Mouse (Mus musculus): ENCODE data around the gene Tmem128.

Tmem128 gene

DNA sequence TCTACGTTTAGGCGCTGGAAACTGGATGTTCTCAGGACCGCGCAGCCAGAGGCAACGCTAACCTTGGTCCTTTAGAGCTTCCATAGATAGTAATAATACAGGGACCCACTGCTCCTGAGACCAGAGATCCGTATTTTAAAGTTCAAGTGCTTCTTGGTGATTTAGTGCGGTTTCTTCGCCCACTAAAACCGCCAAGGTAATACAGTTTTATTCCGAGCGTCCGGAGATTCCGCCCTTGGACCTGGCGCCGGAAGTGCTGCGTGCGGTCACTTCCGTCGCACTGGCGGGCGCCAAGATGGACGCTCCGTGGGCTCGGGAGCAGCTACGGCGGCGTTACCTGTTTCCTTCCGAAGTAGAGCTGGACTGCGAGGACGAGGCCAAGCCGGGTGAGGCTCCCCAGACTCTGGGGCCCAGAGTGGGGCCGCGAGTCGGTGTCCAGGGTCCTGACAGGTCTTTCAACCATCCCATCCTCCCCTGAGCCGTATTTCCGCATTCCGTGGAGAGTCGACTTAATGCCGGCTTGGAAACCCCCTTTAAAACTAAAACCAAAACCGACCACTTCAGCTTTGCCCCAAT, at the start of gene Tmem128:
Gene Tmem128 (plus strand): TSS at position 79 of the 576 bp plus-strand sequence.
- peak; percentile 72 to 74 for DNase-seq (ENCODE audit: low spot score in 2 of 2)

DNA sequence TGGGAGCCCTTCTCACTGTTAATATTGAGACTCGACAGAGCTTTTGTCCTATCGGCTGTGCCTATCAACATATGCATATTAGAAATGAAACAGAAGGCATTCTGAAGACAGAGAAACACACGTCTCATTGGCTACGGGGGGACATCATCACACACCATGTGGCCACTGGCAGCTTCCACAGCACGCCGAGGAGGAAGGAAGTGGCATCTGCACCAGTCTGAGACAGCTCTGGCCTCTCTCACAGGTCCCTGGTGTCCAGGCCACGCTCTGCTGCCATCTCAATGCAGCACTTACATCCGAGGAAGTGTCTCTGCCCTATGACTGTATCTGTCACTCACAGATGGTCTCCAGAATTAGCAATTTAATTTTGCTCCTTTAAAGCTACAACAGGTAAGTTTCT, 48.3 kb upstream of the Tmem128 start:
- no peak for DNase-seq (ENCODE audit: low spot score in 2 of 2)

DNA sequence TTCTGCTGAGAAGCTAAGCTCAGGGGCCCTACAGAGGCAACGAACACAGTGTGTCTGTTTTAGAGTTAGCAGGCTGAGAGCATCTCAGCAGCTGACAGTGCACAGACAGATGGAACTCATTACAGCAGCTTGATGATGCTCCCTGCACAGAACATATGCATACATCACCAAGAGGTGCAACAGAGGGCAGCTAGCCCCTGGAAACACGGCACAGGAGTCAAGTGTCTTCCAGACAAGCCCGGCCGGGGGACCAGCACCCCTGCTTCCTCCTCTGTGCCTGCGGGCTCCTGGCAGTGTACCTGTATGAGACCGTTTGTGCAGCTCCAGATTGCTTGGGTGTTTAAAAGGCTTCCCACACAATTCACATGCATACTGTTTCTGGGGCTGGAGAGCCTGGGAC, 47.0 kb upstream of the Tmem128 start:
- no peak for DNase-seq (ENCODE audit: low spot score in 2 of 2)

DNA sequence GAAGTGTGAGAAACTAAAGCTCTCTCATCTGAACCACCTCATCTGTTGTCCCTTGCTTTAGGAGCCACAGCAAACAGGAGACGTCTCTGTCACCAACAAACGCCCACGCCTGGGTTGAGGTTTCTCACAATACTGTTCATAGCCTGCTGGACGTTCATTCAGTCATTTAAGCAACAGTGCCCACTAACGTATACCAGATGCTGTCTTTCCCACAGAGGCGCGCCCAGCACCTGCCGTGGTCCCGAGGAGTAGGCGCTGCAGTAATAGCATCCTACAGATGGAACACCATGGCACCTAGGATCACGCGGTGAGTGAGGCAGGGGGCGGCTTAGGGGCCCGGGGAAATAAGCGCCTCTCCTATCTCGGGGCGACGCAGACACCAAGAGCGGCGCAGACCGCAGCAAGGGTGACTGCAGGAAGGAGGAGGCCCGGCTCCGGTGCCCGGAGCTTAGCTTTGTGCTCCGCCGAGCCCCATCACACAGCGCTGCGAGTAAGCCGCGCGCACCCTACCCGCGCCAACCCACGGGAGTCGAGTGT, 40.1 kb upstream of the Tmem128 start:
- DNase-seq (ENCODE audit: low spot score in 2 of 2): peak; percentile 52 to 68

DNA sequence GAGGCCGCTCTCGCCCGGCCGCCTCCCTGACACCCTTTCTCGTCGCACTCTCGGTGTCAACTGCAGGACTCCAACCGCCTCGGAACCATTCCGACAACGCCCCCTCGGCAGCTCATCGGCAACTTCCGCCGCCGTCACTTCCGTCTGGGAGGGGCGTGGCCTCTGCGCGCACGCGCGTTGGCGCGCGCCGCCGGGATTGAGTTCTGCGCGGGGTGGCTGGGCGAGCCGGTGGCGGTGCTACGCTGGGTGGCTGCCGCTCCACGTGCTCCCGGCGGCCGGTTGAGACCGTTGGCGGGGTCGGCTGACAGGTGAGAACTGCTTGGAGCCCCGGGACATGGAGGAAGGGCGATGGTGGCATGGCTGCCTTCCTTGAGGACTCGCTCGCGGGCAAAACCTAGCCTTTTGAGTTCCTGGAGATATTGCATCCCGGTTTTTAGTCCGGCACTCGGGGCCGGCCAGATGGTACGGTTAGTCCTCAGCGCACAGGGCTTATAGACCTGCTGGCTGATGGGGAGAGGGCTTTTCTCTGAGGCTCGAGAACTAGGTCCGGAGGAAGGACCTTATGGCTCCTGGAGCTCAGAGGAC, 39.6 kb upstream of the Tmem128 start, which contains the start of the genes Zbtb49 and Lyar:
Gene Zbtb49 (minus strand): TSS at position 130 of the 585 bp plus-strand sequence.
Gene Lyar (plus strand): TSS at position 143 of the 585 bp plus-strand sequence.
- DNase-seq (ENCODE audit: low spot score in 2 of 2): peak; percentile 95 to 96

DNA sequence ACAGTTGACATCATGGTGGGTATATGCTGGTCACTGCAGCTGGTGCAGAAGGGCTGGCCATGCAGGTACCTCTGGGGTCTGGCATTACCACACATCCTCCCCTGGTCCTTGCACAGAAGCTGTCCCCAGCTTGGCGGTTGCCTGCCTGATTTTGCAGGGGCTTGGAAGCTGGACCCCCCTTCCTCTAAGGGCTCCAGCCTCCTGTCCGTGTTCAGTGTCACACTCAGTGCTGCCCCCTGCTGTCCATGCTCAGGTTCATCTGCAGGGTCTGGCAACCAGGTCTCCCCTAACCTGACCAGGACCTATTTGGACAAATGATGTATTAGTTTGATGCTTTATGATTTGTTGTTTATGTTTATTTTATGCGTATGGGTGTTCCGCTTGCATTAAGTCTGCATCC, 24.6 kb upstream of the Tmem128 start:
- DNase-seq (ENCODE audit: low spot score in 2 of 2): no peak

DNA sequence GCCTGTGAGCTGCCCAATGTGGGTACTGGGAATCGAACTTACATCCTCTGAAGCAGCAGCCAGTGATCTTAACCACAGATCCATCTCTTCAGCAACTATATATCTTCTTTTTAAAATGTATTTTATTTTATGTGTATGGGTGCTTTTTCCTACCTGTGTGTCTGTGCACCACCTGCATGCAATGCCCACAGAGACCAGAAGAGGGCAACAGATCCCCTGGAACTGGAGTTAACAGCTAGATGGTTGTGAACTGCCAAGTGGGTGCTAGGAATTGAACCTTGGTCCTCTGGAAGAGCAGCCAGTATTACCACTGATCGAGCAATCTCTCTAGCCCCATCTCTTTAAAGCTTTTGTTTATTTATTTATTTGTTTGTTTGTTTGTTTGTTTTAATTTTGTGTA, 23.4 kb upstream of the Tmem128 start:
- no peak for DNase-seq (ENCODE audit: low spot score in 2 of 2)

DNA sequence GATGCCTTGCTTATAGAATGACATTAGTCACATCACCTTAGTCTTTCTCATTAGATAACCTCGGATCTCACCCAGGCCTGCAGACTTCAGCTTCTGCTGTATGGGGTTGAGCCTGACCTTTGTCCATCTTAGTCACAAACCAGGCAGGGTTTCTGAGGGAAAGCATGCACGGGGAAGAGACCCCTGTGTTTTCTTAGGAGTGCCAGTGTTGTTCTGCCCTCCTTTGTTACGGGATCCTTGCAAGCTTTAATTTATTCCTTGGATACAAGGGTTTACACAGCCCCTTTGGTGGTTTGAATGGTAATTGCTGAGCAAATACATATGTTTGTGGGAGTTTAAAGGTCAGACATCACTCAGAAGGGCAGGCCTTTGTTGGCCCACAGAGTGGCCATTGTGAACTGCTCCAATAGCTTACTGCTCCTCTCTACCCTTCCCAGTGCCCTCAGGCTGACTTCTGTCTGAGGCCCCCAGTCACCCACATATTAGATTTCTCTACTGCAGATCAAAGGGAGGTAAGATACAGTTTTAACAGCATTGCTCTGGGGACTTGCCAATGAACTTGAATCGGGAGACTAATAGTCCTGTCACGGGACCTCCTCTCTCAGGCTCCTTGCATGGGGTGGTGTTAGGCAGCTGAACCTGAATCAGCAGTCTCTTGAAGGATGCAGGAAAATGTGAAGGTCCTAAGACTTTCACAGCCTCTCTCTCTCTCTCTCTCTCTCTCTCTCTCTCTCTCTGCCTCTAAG, 19.1 kb upstream of the Tmem128 start:
- no peak for DNase-seq (ENCODE audit: low spot score in 2 of 2)

DNA sequence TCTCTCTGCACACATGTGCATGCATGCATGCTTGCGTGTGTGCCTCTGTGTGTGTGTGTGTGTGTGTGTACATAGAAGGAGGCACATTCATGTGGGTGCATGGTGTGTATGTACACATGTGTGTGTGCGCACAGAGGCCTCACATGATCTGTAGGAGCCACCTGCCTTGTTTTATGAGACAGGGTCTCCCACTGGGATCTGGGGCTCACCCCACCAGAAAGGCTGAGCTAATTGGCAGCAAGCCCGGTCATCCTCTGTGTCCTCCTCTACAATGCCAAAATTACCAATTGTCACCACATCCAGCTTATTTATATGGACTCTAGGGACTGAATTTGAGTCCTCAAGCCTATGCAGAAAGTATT, 18.5 kb upstream of the Tmem128 start:
- no peak for DNase-seq (ENCODE audit: low spot score in 2 of 2)

DNA sequence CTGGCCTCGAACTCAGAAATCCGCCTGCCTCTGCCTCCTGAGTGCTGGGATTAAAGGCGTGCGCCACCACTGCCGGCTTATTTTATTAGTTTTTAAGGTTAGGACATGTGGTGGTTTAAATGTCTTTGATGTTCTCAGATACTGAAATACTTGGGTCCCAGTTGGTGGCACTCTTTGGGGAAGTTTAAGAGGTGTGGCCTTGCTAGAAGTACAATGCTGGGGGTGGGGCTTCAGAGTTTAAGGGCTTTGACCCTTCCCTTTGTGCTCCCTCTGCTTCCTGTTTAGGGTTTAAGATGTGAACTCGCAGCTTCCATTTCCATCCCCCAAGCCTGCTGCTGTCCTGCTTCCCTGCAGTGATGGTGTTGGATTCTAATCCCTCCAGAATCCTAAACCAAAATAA, 18.0 kb upstream of the Tmem128 start:
- no peak for DNase-seq (ENCODE audit: low spot score in 2 of 2)

DNA sequence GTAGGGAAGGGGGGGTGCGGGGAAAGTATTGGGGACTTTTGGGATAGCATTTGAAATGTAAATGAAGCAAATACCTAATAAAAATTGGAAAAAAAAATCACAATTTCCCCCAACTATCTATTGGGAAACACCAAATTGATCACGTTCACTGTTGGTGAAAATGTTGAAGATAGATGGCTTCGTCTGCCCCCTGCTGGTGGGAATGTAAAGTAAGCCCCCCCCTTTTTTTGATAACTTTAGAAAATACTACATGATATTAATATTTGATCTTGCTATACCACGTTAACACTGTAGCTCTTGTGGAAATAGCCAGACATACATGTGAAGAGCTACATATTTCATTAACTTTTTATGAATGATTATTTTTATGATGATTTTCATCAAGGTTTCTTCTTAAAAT, 4.8 kb upstream of the Tmem128 start:
- DNase-seq (ENCODE audit: low spot score in 2 of 2): no peak

DNA sequence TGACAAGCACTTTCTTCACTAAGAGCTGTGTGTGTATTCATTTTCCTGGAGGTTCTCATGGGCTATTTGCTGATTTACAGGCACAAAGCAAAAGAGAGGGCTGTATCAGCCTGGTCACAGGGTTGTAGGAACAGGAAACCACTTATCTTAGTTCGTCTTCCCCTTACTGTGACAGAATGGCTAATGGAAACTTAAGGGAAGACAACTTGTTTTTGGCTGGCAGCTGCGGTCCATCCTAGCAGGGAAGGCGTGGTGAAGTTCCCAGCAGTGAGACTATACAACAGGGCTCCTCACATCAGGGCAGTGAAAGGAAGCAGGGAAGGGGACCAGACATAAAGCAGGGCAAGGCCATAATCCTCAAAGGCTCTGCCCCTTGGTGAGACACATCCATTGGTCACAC, 4.3 kb upstream of the Tmem128 start:
- no peak for DNase-seq (ENCODE audit: low spot score in 2 of 2)

DNA sequence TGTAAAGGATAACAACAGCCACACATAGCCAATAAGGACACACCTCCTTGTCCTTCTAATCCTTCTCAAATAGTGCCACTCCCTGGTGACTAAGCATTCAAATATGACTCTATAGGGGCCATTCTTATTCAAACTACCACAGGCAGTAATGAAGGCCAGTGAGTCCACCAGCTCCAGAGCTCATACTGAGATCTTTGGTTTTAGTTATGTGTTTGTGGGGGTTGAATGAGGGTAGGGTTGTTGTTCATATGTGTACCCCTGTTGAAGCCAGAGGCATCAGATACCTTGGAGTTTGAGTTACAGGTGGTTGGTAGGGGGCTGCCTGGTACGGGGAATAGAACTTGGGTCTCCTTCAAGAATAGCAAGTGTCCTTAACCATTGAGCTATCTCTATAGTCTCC, 3.4 kb upstream of the Tmem128 start:
- DNase-seq (ENCODE audit: low spot score in 2 of 2): no peak

DNA sequence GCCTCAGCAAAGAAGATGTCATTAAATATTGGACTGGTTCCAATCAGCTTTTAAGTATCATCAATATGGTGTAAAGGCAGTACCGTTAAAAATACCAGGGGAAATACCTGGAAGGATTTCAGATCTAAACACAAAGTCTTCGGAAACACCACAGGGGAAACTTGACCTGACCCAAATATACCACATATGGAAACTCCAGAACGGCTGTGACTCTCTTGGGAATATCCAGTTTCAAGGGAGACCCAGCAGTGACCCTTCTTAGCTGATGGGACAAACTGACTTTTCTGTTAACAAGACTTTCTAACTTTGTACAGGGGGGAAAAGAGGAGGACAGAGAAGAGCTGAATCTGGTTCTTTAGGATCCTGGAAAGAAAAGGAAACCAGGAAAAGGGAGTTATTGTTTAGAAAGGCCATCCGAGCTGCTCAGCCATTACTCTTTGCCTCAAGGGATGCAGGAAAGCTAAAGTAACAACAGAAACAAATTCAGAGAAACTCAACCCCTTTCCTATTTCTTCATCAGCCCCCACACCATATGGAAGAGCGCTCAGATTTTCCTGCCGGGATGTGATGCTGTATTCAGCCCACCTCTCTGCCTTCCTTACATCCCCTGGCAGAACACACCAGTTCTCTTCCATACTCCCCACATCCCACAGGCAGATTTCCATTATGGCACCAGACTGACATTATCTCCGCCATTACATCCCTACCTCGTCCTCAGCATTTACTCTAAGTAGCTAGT, 1.8 kb upstream of the Tmem128 start:
- DNase-seq (ENCODE audit: low spot score in 2 of 2): no peak

DNA sequence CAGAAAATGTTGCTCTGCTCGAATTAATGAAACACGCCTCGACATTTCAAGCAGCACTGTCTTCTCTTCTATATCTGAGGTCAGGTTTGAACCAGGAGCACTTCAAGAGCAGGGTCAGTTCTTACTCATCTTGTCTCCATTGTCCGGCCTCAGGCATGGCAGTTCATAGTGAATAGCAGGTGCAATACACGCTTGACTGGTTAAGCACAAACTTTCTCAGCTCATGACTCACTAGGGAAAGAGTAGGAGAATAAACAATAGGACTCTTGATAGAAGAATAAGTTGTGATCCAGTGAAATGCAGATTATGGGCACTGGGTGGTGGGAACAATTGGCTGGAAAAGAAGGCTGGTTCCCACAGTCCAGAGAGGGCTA, 1.2 kb upstream of the Tmem128 start:
- no peak for DNase-seq (ENCODE audit: low spot score in 2 of 2)

DNA sequence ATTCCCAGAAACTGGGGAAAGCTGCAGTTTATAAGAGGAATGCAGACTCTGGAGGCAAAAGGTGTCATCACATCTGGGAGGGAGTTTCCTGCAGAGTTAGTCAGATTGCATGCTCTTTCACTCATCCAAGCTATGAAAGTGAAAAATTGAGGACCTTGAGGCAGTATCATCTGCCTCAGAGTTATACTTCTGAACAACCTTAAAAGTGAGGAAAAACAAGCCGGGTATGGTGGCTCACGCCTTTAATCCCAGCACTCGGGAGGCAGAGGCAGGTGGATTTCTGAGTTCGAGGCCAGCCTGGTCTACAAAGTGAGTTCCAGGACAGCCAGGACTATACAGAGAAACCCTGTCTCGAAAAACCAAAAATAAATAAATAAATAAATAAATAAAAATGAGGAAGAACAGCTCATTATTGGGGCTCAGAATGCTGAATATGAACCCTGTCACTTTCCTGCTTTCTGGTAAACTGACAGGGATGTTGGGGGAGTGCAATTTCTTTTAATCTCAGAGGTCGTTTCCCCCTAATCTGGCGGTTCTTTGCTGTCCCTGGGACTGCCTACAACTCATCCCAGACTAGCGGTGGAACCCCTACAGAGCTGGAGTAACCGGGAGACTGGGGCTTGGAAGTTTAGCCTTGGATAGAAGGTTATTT, 404 bp upstream of the Tmem128 start:
- no peak for DNase-seq (ENCODE audit: low spot score in 2 of 2)

DNA sequence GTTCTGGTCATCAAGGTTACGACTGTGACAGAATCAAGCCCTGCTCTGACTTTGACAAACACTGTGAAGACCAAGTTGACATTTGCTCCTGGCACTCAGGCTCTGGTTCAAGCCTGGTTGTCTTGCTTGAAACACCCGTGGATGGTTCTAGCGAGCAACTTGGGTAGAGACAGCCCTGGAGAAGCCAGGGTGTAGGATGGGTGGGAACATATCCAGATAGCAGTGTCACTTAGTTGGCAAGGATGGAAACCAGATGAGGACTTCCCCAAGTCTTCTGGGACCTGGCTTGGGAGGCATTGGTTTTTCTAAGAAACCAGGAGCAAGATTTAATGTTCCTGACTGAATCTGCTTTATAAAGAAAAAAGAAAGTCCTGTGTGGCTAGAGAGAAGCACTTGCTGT, 11.0 kb downstream of the Tmem128 start:
- no peak for DNase-seq (ENCODE audit: low spot score in 2 of 2)

DNA sequence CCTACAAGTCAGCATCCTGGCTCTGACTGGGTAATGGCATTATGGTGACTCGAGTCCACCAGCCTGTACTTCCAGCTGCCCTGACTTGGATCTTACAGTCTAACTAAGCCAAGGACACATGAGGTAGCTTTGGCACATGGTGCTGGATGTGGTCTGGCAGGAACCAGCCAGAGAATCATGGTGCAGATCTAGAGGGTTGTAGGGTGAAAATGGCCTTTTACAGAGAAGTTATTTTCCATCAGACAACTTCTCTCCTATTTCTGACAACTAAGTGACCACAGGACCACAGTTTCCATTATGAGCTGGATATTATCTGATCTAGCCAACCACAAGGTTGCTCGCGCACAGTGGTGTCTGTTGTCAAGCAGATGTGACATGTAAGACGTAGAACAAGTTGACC, 13.8 kb downstream of the Tmem128 start:
- peak in 1 of 2 experiments; percentile 10 for DNase-seq (ENCODE audit: low spot score in 2 of 2)

DNA sequence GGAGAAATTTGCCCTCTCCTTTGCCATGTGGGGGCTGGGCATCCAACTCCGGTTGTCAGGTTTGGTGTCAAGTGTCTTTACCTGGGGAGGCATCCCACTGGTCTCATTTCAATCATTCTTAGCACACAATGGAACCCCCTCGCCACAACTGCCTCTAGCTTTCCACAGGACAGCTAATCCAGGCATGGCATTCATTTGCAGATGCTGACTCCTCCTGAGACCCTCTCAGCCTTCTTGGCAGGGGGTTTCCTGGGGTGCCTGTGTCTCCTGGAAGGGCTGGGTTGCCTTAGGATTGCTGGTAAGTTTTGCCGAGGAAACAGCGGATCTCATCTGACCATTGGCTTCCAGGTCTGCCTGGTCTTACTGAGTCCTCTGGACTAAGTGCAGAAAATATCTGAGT, 15.8 kb downstream of the Tmem128 start, which contains the start of gene Otop1:
Gene Otop1 (plus strand): TSS at position 202 of the 400 bp plus-strand sequence.
- peak in 1 of 2 experiments; percentile 11 for DNase-seq (ENCODE audit: low spot score in 2 of 2)

DNA sequence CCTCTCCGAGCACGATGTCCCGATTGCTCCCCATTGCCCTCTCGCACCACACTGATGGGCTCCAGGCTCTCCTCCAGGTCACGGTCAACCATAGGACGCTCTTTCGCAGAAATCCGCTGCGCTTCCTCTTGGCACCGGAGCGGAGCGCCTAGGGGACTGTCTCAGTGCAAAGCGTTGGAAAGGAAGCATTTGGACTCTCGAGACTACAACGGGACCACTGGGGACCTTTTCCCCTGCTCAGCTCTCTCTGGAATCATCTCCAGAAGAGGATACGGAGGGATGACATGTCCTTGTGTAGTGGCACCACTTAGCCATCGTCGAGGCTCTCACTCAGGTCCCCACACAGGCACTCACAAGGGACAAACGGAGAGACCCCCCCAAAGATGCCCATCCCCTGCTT, 16.5 kb downstream of the Tmem128 start:
- no peak for DNase-seq (ENCODE audit: low spot score in 2 of 2)

DNA sequence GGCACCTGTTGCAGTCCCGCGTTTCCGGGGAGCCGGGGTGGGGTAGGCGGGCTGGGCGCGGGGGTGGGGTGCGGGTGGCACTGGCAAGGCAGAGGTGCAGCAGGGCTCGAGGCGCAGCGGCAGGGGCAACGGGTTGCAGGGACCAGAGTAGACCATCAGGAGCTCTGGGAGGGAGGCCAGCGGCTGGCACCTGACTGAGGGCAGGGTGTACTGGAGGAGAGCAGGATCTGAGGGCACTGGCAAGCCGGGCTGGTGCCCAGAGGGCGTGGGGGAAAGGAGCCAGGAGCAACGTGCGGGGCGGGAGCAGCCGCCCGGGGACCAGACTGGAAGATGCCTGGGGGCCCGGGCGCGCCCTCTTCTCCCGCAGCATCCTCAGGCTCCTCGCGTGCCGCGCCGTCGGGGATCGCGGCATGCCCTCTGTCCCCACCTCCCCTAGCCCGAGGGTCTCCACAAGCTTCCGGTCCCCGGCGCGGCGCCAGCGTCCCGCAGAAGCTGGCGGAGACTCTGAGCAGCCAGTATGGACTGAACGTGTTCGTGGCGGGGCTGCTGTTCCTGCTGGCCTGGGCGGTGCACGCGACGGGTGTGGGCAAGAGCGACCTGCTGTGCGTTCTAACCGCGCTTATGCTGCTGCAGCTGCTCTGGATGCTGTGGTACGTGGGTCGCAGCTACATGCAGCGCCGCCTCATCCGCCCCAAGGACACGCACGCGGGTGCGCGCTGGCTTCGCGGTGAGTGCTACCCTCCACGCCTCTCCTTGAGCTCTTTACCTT, 17.3 kb downstream of the Tmem128 start:
- DNase-seq (ENCODE audit: low spot score in 2 of 2): no peak
